Mouse (Mus musculus) kidney, embryonic 14.5 days (tissue): ENCODE measurements around the gene Sema6d. TPM values are rescaled to one million over a fixed set of nuclear protein-coding genes. Genes with fewer than 3 reads are reported as not detected.

Experiments used
- ATAC-seq: fragments of 200-750 bp; cut with Nextera tagmentation; 2 replicates; pipeline ENCODE4 v1.8.0; 2017; ENCODE audit warnings: moderate number of reproducible peaks, mild to moderate bottlenecking, moderate TSS enrichment, moderate library complexity; ENCODE audit not compliant: low FRiP score, low TSS enrichment
- H3K27ac ChIP-seq: fragments of 300-500 bp; sonication (generic); 2 replicates; pipeline ENCODE4 v1.5.1; 2014; ENCODE audit warnings: low read depth, mild to moderate bottlenecking, low read length, moderate library complexity, mixed read lengths
- H3K27me3 ChIP-seq: fragments of 300-500 bp; sonication (generic); 2 replicates; pipeline ENCODE4 v1.6.1; 2014; ENCODE audit warnings: mild to moderate bottlenecking, low read length; ENCODE audit not compliant: control insufficient read depth, insufficient read depth
- H3K36me3 ChIP-seq: fragments of 300-500 bp; sonication (generic); 2 replicates; pipeline ENCODE4 v1.6.1; 2014; ENCODE audit warnings: low read length, mixed read lengths; ENCODE audit not compliant: control insufficient read depth, insufficient read depth
- H3K4me1 ChIP-seq: fragments of 300-500 bp; sonication (generic); 2 replicates; pipeline ENCODE4 v1.6.1; 2014; ENCODE audit warnings: low read length, mixed read lengths; ENCODE audit not compliant: control insufficient read depth, insufficient read depth
- H3K4me2 ChIP-seq: fragments of 300-500 bp; sonication (generic); replicated peaks from 2 replicates; pipeline ENCODE4 v1.6.1; 2014; ENCODE audit warnings: low read depth, mild to moderate bottlenecking, low read length
- H3K4me3 ChIP-seq: fragments of 300-500 bp; sonication (generic); 2 replicates; pipeline ENCODE4 v1.5.1; 2014; ENCODE audit warnings: mild to moderate bottlenecking, low read length
- H3K9ac ChIP-seq: fragments of 300-500 bp; sonication (generic); 2 replicates; pipeline ENCODE4 v1.6.1; 2014; ENCODE audit warnings: low read depth, mild to moderate bottlenecking, low read length, moderate library complexity
- H3K9me3 ChIP-seq: fragments of 300-500 bp; sonication (generic); 2 replicates; pipeline ENCODE4 v1.6.1; 2016; ENCODE audit warnings: low read length; ENCODE audit not compliant: control insufficient read depth
- WGBS: fragments of 180-500 bp; shearing (Covaris S2); extraction: QIAGEN DNeasy Blood & Tissue Kit; methylation state at CpG from one replicate; pipeline ENCODE4 v1.1.7; 2014; 5-methylcytosine and 5-hydroxymethylcytosine counted together
- polyA plus RNA-seq: library from polyadenylated mRNA; unstranded; fragments of >200 nt; fragmentation: Nextera tagmentation; extraction: Ambion mirVana; gene quantifications from 2 replicates; pipeline ENCODE4 v1.2.1, GENCODE M21; 2014

Gene Sema6d
- polyA plus RNA-seq, 1 experiment from 2014 or later, result 11.8 TPM

DNA sequence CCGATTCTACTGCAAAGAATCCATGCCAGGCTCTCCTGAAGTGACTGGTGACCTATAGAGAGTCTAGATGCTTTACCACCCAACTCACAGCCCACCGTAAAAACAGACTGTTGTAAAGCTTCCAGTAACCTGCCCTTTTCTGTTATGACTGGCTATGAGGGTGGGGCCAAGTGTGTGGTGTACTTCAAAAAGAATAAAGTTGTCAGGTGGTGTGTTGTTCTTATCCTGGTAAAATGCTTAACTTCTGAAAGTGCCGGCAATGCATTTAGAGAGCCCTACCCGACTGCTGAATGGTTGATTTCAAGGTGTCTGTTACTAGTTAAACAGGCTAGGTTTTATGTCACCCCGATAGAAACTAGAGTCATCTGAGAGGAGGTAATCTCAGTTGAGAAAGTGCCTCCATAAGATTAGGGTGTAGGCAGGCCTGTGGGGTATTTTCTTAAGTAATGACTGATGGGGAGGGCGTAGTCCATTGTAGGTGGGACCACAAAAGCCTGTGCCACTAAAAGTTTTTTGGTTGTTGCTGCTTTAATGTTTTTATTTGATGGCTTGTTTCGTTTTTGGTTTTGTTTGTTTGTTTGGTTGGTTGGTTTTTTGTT, 544.7 kb downstream of the Sema6d start:
- H3K27me3 ChIP-seq, result no peaks in the 10 kb centered on the region
- no peaks in the 10 kb centered on the region for H3K4me1 ChIP-seq
- H3K4me2 ChIP-seq, result no peak overlapping the region
- 76% methylated on average over 7 of the region's 7 CpGs for WGBS
- no peak overlapping the region for H3K9ac ChIP-seq
- no peak overlapping the region for H3K4me3 ChIP-seq
- no peaks in the 10 kb centered on the region for H3K36me3 ChIP-seq
- H3K27ac ChIP-seq, result no peak overlapping the region
- H3K9me3 ChIP-seq, result no peaks in the 10 kb centered on the region
- ATAC-seq, result no peak

DNA sequence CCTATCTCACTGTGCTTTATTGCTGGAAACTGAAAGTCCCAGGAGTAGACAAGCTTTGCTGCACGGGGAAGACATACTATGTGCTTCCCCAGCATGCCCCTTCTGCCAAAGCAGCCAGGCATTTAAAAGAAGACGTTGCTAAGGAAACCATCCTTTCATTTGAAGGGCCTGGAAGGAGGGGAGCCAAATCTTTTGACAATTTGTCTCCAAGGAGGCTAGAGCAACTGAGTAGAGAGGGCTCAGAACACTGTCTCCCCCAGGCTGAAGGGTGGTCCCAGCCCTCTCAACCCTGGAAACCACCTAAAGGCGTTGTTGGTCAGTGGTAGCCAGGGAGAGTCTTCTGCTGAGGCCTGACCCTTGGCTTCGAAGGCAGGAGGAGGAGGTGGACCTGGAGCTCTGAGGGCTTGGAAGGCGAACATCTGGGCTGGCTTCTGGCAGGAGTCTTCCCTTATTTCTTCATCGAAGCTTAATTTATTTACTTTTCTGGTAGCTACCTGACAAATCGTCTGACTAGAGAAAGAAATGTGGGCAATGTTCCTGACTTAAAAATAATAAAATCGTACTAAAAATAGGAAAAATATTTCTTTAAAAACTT, 545.6 kb downstream of the Sema6d start:
- ATAC-seq, result no peak
- no peaks in the 10 kb centered on the region for H3K36me3 ChIP-seq
- H3K4me2 ChIP-seq, result no peak overlapping the region
- H3K4me1 ChIP-seq, result no peaks in the 10 kb centered on the region
- no peaks in the 10 kb centered on the region for H3K27me3 ChIP-seq
- H3K27ac ChIP-seq, result no peak overlapping the region
- H3K9ac ChIP-seq, result no peak overlapping the region
- no peak overlapping the region for H3K4me3 ChIP-seq
- WGBS, result 58% methylated on average over 8 of the region's 8 CpGs
- no peaks in the 10 kb centered on the region for H3K9me3 ChIP-seq

DNA sequence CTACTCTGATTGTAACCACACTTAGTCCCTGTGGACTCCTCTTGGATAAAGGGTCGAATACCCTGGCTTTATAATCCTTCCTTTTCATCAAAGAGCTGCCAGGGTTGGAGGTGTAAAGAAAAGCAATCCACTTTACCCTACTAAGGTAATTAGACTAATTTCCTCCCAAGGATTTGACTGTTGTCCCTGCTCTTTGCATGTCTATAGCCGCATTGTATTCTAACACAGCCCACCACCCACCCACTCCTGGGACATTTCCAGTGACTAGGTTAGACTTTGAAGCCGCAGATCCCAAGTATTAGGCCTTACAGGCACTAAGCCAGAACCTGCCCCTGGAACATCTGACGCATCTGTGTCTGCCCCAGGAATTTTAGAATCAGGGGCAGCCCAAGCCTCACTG, 547.3 kb downstream of the Sema6d start:
- no peaks in the 10 kb centered on the region for H3K9me3 ChIP-seq
- H3K4me1 ChIP-seq, result no peaks in the 10 kb centered on the region
- no peak overlapping the region for H3K4me2 ChIP-seq
- no peak overlapping the region for H3K27ac ChIP-seq
- 30% methylated on average over 4 of the region's 4 CpGs for WGBS
- H3K27me3 ChIP-seq, result no peaks in the 10 kb centered on the region
- no peak for ATAC-seq
- H3K9ac ChIP-seq, result no peak overlapping the region
- H3K36me3 ChIP-seq, result no peaks in the 10 kb centered on the region
- H3K4me3 ChIP-seq, result no peak overlapping the region

DNA sequence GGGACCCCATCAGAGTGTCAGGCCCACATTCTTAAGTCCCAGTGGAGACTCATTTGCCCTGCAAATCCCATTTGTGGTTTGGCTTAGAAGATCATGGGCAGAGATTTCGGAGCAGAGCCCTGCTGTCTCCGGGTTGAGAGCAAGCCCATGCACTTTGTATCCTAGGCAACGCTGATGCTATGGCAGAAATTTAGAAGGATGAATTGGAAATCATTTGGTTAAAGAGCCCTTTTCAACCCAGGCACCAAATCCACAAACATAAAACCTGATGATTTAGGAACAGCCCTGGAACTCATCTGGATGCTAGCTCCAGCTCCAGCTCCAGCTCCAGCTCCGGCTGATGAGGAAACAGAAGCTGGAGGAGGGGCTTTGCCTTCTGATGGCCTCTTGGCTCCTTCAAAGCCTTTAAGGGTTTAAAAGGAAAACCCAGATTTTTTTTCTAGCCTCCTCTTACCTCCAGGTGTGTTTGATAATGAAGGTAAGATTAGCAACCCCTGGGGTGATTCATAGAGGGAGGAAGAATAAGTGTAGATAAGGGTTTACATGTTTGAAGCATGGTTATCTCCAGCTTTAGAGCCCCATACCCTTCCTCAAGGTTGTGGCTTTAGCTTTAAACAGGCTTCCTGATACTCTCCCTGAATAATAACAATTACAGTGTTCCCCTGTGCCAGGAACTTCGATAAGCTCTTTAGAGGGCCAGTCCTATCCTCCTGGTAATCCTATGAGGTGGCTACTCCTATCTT, 549.6 kb downstream of the Sema6d start:
- Histone ChIP-seq H3K4me2 (no peak overlapping the region), H3K9me3 (no peaks in the 10 kb centered on the region), H3K4me1 (no peaks in the 10 kb centered on the region), H3K9ac (no peak overlapping the region), H3K27ac (no peak overlapping the region), H3K4me3 (no peak overlapping the region), H3K36me3 (no peaks in the 10 kb centered on the region), H3K27me3 (no peaks in the 10 kb centered on the region)
- 72% methylated on average over 5 of the region's 5 CpGs for WGBS
- 0 out of 2 replicates have a peak, but pooled peaks have one; percentile 9 for ATAC-seq

DNA sequence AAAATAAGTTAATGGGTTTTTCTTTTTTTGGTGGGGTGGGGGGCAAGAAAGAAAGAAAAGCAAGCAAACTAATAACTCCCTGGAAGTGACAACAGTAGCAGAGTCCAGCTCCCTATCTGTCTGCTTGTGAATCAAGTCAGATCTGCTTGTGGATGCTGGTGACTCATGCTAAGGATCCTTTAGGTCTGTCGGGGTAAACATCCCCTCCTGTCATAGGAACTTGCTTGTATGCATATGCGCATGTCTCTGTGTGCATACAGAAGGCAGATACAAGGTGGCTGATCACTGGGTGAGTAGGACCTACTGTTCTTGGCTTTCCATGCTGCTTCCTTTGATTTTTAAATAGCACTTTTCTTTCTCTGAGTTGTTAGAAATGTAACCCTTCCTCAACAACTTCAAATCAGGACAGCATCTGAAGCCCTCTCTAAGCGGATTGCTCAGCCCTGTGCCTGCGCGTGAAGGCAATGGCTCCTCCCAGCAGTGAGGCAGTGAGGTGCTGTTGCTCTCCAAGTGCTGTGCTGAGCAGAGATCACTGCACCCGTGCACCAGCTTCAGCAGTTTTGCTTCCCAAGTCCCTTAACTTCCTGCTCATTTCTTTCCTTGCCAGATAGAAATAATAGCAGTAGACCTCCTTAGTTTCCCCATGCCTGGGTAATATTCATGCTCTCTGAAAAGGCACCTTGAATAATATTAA, 550.9 kb downstream of the Sema6d start:
- H3K4me2 ChIP-seq, result no peak overlapping the region
- WGBS, result 40% methylated on average over 6 of the region's 6 CpGs

DNA sequence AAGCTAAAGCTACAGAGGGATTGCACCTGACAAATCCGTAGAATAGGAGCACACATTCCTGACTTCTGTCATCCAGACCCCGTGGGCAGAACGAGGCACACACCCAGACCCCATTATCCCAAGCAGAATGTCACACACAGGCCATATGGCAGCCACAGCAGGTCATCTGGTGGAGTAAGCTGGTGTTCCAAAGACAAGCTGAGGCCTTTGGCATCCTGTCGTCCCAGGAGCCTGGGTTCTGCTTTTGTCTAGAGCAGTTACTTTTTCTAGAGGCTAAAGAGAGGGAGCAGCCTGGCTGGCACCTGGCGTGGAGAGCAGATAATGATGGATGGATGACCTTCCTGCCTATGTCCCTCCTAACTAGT, 551.4 kb downstream of the Sema6d start:
- H3K9ac ChIP-seq, result no peak overlapping the region
- H3K27me3 ChIP-seq, result no peaks in the 10 kb centered on the region
- no peaks in the 10 kb centered on the region for H3K4me1 ChIP-seq
- ATAC-seq, result no peak
- H3K9me3 ChIP-seq, result no peaks in the 10 kb centered on the region
- 27% methylated on average over 5 of the region's 5 CpGs for WGBS
- H3K27ac ChIP-seq, result no peak overlapping the region
- no peak overlapping the region for H3K4me2 ChIP-seq
- H3K36me3 ChIP-seq, result no peaks in the 10 kb centered on the region
- H3K4me3 ChIP-seq, result no peak overlapping the region

More for the DNA sequence above, 550.9 kb downstream of the Sema6d start:
- no peak overlapping the region for H3K9ac ChIP-seq
- H3K36me3 ChIP-seq, result no peaks in the 10 kb centered on the region
- no peak overlapping the region for H3K4me3 ChIP-seq
- H3K27me3 ChIP-seq, result no peaks in the 10 kb centered on the region
- no peak for ATAC-seq
- H3K27ac ChIP-seq, result no peak overlapping the region
- H3K4me1 ChIP-seq, result no peaks in the 10 kb centered on the region
- H3K9me3 ChIP-seq, result no peaks in the 10 kb centered on the region

DNA sequence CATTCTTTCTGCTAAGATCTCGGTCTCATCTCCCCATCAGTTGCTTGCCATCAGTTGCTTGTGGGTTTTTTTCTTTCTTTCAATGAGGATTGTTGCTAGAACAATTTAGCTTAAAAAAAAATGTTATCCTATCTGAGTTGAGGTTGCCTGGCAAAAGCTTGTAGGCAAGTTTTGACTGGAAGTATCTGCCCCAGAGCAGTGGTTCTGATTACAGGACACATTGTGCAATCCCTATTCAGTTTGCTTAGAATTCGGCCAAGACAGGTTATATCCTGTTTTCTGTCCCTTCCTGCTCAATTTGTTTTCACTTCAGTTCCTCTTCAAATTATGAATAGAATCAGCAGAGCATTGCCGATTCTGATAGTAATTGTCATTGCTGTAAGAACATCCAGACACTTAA, 552.4 kb downstream of the Sema6d start:
- no peak overlapping the region for H3K4me2 ChIP-seq
- no peak for ATAC-seq
- H3K36me3 ChIP-seq, result no peaks in the 10 kb centered on the region
- 75% methylated on average over 3 of the region's 3 CpGs for WGBS
- no peaks in the 10 kb centered on the region for H3K9me3 ChIP-seq
- H3K27ac ChIP-seq, result no peak overlapping the region
- no peak overlapping the region for H3K4me3 ChIP-seq
- no peaks in the 10 kb centered on the region for H3K4me1 ChIP-seq
- no peak overlapping the region for H3K9ac ChIP-seq
- H3K27me3 ChIP-seq, result no peaks in the 10 kb centered on the region

DNA sequence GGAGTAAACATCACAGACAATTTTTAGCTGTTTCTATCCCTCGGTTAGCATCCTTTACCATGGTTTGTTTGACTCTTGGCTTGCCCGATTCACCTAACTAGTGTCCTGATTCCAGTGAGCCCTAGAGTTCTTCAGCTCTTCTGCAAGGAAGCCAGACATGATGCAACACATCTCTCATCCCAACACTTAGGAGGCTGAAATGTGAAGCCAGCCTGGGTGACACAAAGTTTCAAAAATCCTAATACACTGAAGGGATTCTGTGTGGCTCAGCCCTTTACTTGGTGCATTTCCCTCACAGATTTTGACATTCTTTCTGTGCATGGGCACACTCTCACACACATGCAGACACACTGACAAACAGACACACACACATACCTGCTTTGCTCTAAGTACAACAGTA, 560.8 kb downstream of the Sema6d start:
- ATAC-seq, result no peak
- Histone ChIP-seq H3K4me1 (no peaks in the 10 kb centered on the region), H3K9me3 (no peaks in the 10 kb centered on the region), H3K27me3 (no peaks in the 10 kb centered on the region), H3K4me2 (no peak overlapping the region), H3K4me3 (no peak overlapping the region), H3K27ac (no peak overlapping the region), H3K36me3 (no peaks in the 10 kb centered on the region), H3K9ac (no peak overlapping the region)
- 93% methylated on average over 2 of the region's 2 CpGs for WGBS

DNA sequence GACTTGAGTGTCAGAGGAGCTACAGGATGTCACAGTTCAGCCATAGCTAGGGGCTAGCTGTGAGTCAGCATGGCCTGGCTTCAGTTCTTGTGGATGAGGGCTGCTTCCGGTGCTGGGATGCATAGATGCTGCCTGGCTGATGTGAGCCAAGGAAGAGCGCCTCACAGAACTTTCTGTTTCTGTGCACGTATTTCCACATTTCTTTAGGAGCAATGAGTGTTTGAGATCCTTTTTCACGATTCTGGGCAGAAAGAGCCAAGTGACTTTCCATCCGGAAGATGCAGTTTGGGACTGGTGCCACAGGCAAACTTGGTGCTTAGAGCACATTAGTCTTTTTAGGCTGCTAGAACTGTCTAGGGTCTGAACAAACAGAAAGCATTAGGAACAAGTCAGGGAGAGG, 561.4 kb downstream of the Sema6d start:
- H3K27ac ChIP-seq, result no peak overlapping the region
- WGBS, result 84% methylated on average over 5 of the region's 5 CpGs

More for the DNA sequence above, 561.4 kb downstream of the Sema6d start:
- H3K36me3 ChIP-seq, result no peaks in the 10 kb centered on the region
- ATAC-seq, result no peak
- H3K9ac ChIP-seq, result no peak overlapping the region
- no peak overlapping the region for H3K4me2 ChIP-seq
- H3K4me1 ChIP-seq, result no peaks in the 10 kb centered on the region
- H3K4me3 ChIP-seq, result no peak overlapping the region
- H3K27me3 ChIP-seq, result no peaks in the 10 kb centered on the region
- H3K9me3 ChIP-seq, result no peaks in the 10 kb centered on the region
